ENCODE assay signal across 14 mouse cellular contexts in genomic region chrX:145212579-145212978, GRCm38 (mm10).
"Had no signal": no experiment of that assay in that cellular context is flagged by ENCODE, and none has a peak within 500 bp of the region (broad histone marks: within the 10 kb centered on the region; RNA-seq: fewer than 3 reads in every experiment).

No protein-coding gene starts in this region.

- H3K27ac ChIP-seq: kidney, embryonic 15.5 days; limb, embryonic 12.5 days; liver, embryonic 13.5 days; lung, embryonic 15.5 days; macrophage; neural tube, embryonic 15.5 days had no signal

- H3K36me3 ChIP-seq: kidney, embryonic 15.5 days; limb, embryonic 12.5 days; liver, embryonic 13.5 days; lung, embryonic 15.5 days; neural tube, embryonic 15.5 days had no signal

- H3K9me3 ChIP-seq: kidney, embryonic 15.5 days; limb, embryonic 12.5 days; liver, embryonic 13.5 days; lung, embryonic 15.5 days; neural tube, embryonic 15.5 days had no signal

- H3K27me3 ChIP-seq: kidney, embryonic 15.5 days; limb, embryonic 12.5 days; liver, embryonic 13.5 days; lung, embryonic 15.5 days; neural tube, embryonic 15.5 days had no signal

- H3K4me1 ChIP-seq: kidney, embryonic 15.5 days; limb, embryonic 12.5 days; liver, embryonic 13.5 days; lung, embryonic 15.5 days; neural tube, embryonic 15.5 days had no signal

- DNase-seq: kidney, adult 2 months; kidney, postnatal 14 days; liver; liver, embryonic 13.5 days; liver, postnatal 0 days; lung, postnatal 14 days; midbrain, embryonic 14.5 days; thymus, postnatal 4 days had no signal

- H3K4me3 ChIP-seq: kidney, embryonic 15.5 days; limb, embryonic 12.5 days; liver, embryonic 13.5 days; lung, embryonic 15.5 days; myocyte; neural tube, embryonic 15.5 days had no signal

- H3K9ac ChIP-seq: kidney, embryonic 15.5 days; limb, embryonic 12.5 days; liver, embryonic 13.5 days; liver, postnatal 0 days; lung, embryonic 15.5 days; neural tube, embryonic 15.5 days had no signal
